Mouse (Mus musculus) olfactory bulb, adult 2 months (tissue): ENCODE results near the gene Arhgap6. TPM values are rescaled to one million over a fixed set of nuclear protein-coding genes. Genes with fewer than 3 reads are reported as not detected.
A peak's percentile ranks its signal among the peaks of the same experiment; 100 is the strongest.

ENCODE experiments used
- H3K27ac ChIP-seq: fragments of 200-500 bp; 2 replicates; pipeline ENCODE4 v1.5.1; 2012; ENCODE audit warnings: low read depth, low read length; ENCODE audit not compliant: insufficient read depth
- H3K4me1 ChIP-seq: fragments of 200-500 bp; 2 replicates; pipeline ENCODE4 v1.6.1; 2012; ENCODE audit warnings: low read length; ENCODE audit not compliant: control insufficient read depth, insufficient read depth
- H3K4me3 ChIP-seq: fragments of 200-500 bp; 2 replicates; pipeline ENCODE4 v1.5.1; 2012; ENCODE audit warnings: mild to moderate bottlenecking, low read depth, low read length, moderate library complexity; ENCODE audit not compliant: insufficient read depth
- CTCF ChIP-seq: fragments of 200-500 bp; IDR thresholded peaks from 2 replicates; pipeline ENCODE4 v1.5.1; 2012; ENCODE audit warnings: low read depth, mild to moderate bottlenecking, low read length, moderate library complexity; ENCODE audit not compliant: insufficient read depth
- POLR2A ChIP-seq: fragments of 200-500 bp; IDR thresholded peaks from 2 replicates; pipeline ENCODE4 v1.6.1; 2012; ENCODE audit warnings: mild to moderate bottlenecking, low read depth, low read length, moderate library complexity; ENCODE audit not compliant: insufficient read depth
- WGBS: fragments of 180-500 bp; shearing (Covaris S2); methylation state at CpG from one replicate; pipeline ENCODE4 v1.1.7; 2018; 5-methylcytosine and 5-hydroxymethylcytosine counted together
- polyA plus RNA-seq: library from polyadenylated mRNA; stranded (reverse); fragments of >200 nt; gene quantifications from 2 replicates; pipeline ENCODE4 v1.2.4, GENCODE M21; 2012; ENCODE audit warnings: low replicate concordance; ENCODE audit not compliant: missing spikeins, insufficient read depth, insufficient read length

The Arhgap6 gene
- polyA plus RNA-seq, 1 experiment = not detected

DNA sequence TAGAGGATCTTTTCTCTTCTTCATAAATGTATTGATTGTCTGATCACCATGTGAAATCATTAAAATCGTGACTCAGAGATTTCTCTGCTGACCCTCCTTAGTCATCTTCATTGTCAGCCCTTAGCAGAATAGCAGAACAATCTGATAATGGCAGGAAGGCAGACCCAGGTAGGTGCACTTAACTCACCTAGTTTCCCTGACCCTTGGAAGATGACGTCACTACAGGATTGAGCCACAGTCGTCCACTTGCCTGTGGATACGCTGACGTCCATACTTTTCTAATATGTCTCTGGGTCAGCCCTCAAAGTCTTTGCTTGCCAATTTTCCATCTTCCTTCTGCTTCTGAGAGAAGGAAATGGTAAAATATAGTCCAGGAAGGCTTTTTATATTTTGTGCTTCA, 146.8 kb downstream of the Arhgap6 start:
- 91% methylated on average over 5 of the region's 5 CpGs for WGBS

GRCm38 (mm10) chrX:168943217-168943616, 148.3 kb downstream of the Arhgap6 start:
- Histone ChIP-seq H3K4me1 (no peaks in the 10 kb centered on the region), H3K27ac (no peak overlapping the region), H3K4me3 (no peak overlapping the region)
- TF ChIP-seq POLR2A = no peak
- no peak for TF ChIP-seq CTCF
- 80% methylated on average over 4 of the region's 4 CpGs for WGBS

More for the DNA sequence above, 146.8 kb downstream of the Arhgap6 start:
- Histone ChIP-seq H3K4me1 (no peaks in the 10 kb centered on the region), H3K4me3 (no peak overlapping the region), H3K27ac (no peak overlapping the region)
- TF ChIP-seq CTCF (no peak), POLR2A (no peak)

GRCm38 (mm10) chrX:168975444-168975843, 180.5 kb downstream of the Arhgap6 start:
- no peak overlapping the region for H3K27ac ChIP-seq
- no peaks in the 10 kb centered on the region for H3K4me1 ChIP-seq
- 38% methylated on average over 1 of the region's 1 CpGs for WGBS
- TF ChIP-seq POLR2A (no peak), CTCF (no peak)
- H3K4me3 ChIP-seq = no peak overlapping the region

- Histone ChIP-seq H3K27ac (no peak overlapping the region), H3K4me1 (no peaks in the 10 kb centered on the region), H3K4me3 (no peak overlapping the region)
- 63% methylated on average over 3 of the region's 3 CpGs for WGBS
- TF ChIP-seq CTCF (no peak), POLR2A (no peak)
Measured at GRCm38 (mm10) chrX:168977776-168978175, 182.9 kb downstream of the Arhgap6 start.

- WGBS = 78% methylated on average over 2 of the region's 2 CpGs
- no peak for TF ChIP-seq POLR2A
- TF ChIP-seq CTCF = no peak
- Histone ChIP-seq H3K27ac (no peak overlapping the region), H3K4me1 (no peaks in the 10 kb centered on the region), H3K4me3 (no peak overlapping the region)
Measured at GRCm38 (mm10) chrX:168980370-168980769, 185.5 kb downstream of the Arhgap6 start.

DNA sequence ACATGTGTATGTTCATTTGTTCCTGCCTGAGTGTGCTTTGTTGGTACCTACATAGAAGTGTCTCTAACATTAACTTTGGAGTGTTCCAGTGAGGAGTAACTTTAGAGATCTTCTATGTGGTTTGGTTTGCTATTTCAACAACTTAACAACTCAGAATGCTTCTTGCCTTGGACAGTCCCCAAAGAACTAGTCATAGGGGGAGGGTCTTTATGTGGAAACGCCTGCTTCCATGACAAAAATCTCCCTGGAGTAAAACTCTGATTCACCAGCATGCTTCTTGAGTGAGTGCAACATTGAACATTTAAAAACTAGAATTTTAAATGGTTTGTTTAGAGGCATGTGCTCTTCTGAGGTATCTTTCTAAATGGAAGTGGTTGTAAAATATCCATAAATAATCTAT, 212.2 kb downstream of the Arhgap6 start:
- no peak for TF ChIP-seq CTCF
- no peak for TF ChIP-seq POLR2A

GRCm38 (mm10) chrX:169012701-169013100, 217.8 kb downstream of the Arhgap6 start:
- no peaks in the 10 kb centered on the region for H3K4me1 ChIP-seq
- TF ChIP-seq POLR2A = no peak
- TF ChIP-seq CTCF = no peak

More for the DNA sequence above, 212.2 kb downstream of the Arhgap6 start:
- no peak overlapping the region for H3K27ac ChIP-seq
- no peaks in the 10 kb centered on the region for H3K4me1 ChIP-seq
- H3K4me3 ChIP-seq = no peak overlapping the region
- WGBS = 53% methylated on average over 1 of the region's 1 CpGs

DNA sequence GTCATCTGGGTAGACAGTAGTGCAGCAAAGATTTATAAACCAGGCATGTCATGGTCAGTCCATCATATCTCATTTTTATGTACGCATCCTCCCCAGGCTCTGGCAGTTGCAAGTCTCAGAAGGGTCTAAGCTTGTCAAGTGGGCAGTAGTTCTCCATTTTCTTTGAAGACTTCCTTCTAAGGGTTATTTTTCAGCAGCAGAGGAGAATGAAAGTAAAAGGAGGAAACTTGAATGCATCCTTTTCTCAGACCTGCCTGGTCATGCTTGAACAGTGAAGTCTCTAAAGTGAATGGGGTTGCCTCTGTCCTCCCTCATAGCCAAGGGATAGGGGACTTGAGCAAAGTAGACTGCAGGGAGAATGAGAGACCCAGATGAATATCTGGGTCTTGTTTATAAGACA, 239.5 kb downstream of the Arhgap6 start:
- 84% methylated on average over 1 of the region's 1 CpGs for WGBS
- 0 out of 2 replicates have a peak, but pooled peaks cover 5% of the 10 kb centered on the region for H3K4me1 ChIP-seq
- no peak overlapping the region for H3K4me3 ChIP-seq

More at GRCm38 (mm10) chrX:169012701-169013100, 217.8 kb downstream of the Arhgap6 start:
- H3K4me3 ChIP-seq = no peak overlapping the region
- H3K27ac ChIP-seq = no peak overlapping the region

DNA sequence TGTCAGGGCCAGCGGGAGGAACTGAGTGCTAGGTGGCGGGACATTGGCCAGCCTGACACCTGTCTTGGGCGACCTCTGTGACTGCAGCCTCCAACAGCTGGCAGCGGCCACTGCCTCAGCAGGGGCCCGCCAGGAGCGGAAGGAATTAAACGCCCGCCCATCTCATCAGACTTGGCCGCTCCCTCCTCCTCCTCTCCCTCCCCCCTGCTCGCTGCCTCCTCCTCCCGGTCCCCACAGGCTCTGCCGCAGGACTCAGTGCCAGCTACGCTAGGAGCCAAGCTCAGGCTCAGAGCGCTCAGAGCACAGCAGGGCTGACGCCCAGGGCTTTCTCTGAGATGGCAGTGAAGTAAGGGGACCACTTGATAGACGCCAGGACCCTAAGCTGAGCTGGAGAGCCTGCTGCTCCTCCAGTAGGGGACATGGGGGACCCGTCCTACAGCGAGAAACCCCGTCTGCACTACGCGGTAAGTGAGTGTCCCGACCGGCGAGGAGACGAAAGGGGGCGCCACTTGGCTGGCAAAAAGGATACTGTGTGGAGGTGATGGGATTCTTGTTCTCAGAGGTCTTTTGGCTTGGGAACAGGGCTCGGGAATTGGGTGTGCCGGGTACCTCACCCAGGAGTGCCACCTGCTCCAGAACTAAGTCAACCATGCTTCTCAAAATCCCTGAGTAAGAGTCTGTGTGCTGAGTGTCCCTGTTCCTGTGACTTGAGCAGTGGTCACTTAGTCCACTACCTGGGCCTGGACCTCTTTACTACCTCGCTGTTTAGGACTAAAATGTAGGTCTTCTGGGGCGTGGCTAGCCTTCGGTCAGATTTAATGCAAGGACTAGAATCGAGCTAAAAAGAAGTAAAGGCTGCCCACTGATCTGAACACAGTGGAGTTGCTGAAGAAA, 241.8 kb downstream of the Arhgap6 start:
- H3K27ac ChIP-seq = no peak overlapping the region
- TF ChIP-seq CTCF (peak; percentile 22; the same call in 1 of the 2 replicates), POLR2A (0 out of 2 replicates have a peak, but pooled peaks have one; percentile 16)
- WGBS = 22% methylated on average over 32 of the region's 32 CpGs
- 0 out of 2 replicates have a peak, but pooled peaks cover 5% of the 10 kb centered on the region for H3K4me1 ChIP-seq
- H3K4me3 ChIP-seq = peak overlapping the region; percentile 56

More for the DNA sequence above, 239.5 kb downstream of the Arhgap6 start:
- TF ChIP-seq CTCF (no peak), POLR2A (no peak)
- no peak overlapping the region for H3K27ac ChIP-seq

DNA sequence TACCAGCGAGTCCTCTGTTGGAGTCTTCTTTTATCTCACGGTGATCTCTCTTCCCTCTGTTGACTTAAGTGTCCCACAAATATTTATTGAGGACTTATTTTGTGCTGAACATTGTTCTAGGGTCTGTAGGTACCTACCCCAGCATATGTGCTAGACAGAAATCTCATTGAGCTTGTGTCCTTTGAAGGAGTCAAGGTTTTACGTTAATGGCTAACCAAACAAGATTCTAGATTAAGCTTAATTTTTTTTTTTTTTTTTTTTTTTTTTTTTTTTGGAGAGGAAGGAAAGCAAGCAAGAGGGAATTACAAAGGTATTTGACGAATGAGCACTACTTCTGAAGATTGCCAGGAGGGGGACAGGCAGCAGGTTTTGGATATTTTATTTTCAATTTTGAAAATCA, 242.5 kb downstream of the Arhgap6 start:
- TF ChIP-seq CTCF = no peak
- no peak for TF ChIP-seq POLR2A
- 0 out of 2 replicates have a peak, but pooled peaks cover 5% of the 10 kb centered on the region for H3K4me1 ChIP-seq
- 67% methylated on average over 4 of the region's 4 CpGs for WGBS
- no peak overlapping the region for H3K4me3 ChIP-seq
- no peak overlapping the region for H3K27ac ChIP-seq
